Mouse (Mus musculus): ENCODE measurements around the gene Rab9b. TPM values are rescaled to one million over a fixed set of nuclear protein-coding genes. Genes with fewer than 3 reads are reported as not detected.

The Rab9b gene
- polyA plus RNA-seq (2017; shearing (Covaris generic)) = not detected

DNA sequence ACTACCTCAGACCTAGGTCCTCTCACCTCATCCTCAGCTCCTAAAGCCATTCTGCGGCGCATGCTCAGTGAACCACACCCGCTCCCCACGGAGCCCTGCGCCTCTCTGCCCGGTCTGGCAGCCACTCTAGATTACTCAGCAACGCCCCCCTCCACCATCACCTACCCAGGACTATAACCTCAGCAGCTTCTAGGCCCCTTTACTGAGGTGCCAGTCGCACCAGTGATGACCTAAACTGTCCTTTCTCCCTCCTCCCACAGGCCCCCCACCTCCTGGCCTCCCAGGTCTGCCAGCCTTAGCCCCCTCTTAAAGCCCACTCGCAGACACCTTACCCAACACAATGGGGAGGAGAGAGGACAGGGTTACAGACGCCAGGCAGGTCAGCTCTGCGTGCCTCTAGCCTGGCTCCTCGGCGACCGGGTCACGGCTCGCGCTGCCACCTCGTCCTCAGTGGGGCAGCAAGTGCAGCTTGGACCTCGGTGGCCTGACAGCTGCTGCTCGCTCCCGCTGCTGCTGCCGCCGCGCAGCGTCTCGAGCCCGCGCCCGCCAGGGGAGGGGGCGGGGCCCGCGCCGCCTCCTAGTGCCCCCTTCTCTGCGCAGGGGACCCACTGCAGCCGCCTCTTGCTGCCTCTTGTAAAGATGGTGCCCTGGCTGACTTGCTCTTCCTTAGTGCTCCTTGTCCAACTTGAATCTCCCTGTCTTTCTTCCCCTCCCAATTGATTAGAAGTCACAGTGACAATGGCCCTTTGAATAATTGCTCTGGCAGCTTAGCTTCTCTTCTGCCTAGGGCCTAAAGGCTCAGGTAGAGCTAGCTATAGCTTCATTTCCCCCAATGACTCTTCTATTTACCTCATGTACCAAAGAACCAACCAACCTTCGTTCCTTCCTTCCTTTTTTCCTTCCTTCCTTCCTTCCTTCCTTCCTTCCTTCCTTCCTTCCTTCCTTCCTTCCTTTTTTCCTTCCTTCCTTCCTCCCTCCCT is at the start of gene Rab9b:
Gene Rab9b, minus strand, starts transcription at position 695 of the 980 bp plus-strand sequence.

DNA sequence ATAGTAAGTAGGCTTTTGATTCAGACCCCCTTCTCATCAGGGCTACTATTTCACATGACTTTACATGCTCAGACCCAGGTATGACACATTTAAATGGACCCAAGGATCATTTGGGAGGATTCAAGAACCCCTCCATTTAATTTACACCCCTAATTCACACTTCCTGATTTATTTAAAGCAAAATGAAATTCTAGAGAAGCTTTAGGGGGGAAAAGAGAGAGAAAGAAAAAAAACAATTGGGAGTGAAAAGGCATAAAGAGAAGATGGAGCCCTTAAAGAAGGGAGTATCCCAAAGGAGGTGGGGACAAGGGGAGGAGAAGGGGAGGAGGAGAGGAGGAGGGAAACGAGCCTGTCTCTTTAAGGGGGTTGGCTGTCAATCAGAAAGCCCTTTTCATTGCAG is 46.2 kb downstream of the Rab9b start, which contains the start of gene Plp1:
Gene Plp1, plus strand, starts transcription at position 301 of the 400 bp plus-strand sequence.

Other genes starting within 250 kb of the Rab9b start
- 0.57 TPM for gene Tceal1, start 160.8 kb downstream of the Rab9b start, polyA plus RNA-seq (2017; shearing (Covaris generic))
- gene Morf4l2, start 125.1 kb downstream of the Rab9b start, polyA plus RNA-seq (2017; shearing (Covaris generic)) = 293 TPM
- gene Glra4, start 88.6 kb downstream of the Rab9b start, polyA plus RNA-seq (2017; shearing (Covaris generic)) = not detected
- 2.6 TPM for gene Plp1, start 46.1 kb downstream of the Rab9b start, polyA plus RNA-seq (2017; shearing (Covaris generic))
- gene H2bfm, start 58.6 kb upstream of the Rab9b start, polyA plus RNA-seq (2017; shearing (Covaris generic)) = not detected
- 20.3 TPM for gene Tmsb15b2, start 106.7 kb upstream of the Rab9b start, polyA plus RNA-seq (2017; shearing (Covaris generic))
- gene Tmsb15l, start 108.1 kb upstream of the Rab9b start, polyA plus RNA-seq (2017; shearing (Covaris generic)) = 1.9 TPM
- 18.2 TPM for gene Tmsb15b1, start 108.1 kb upstream of the Rab9b start, polyA plus RNA-seq (2017; shearing (Covaris generic))
- gene Zcchc18, start 124.4 kb upstream of the Rab9b start, polyA plus RNA-seq (2017; shearing (Covaris generic)) = 2.7 TPM
- 5.6 TPM for gene Slc25a53, start 169.5 kb upstream of the Rab9b start, polyA plus RNA-seq (2017; shearing (Covaris generic))
- gene Fam199x, start 180.8 kb upstream of the Rab9b start, polyA plus RNA-seq (2017; shearing (Covaris generic)) = 5.8 TPM